7 mouse cellular contexts compared by ENCODE assay signal in genomic region chr6:90988299-90988625, GRCm38 (mm10). TPM values are rescaled to one million over a fixed set of nuclear protein-coding genes. Genes with fewer than 3 reads are reported as not detected.
A peak's percentile ranks its signal among the peaks of the same experiment; 100 is the strongest.
DNase-seq lines count a peak whose midpoint lies in the region; ATAC-seq and TF ChIP-seq lines count a peak whose summit lies in the region.

No protein-coding gene starts in this region.

- no peak for TF ChIP-seq CTCF in lung, adult 2 months (IDR thresholded peaks at IDR 0.05; ENCODE audit: insufficient read depth, low read length)

- no peaks in the 10 kb centered on the region for H3K36me3 ChIP-seq in embryonic facial prominence, embryonic 14.5 days (ENCODE audit: control insufficient read depth, insufficient read depth, low read length)
- H3K36me3 ChIP-seq in intestine, embryonic 16.5 days (ENCODE audit: control insufficient read depth, insufficient read depth, low read length) = no peaks in the 10 kb centered on the region
- no peaks in the 10 kb centered on the region for H3K36me3 ChIP-seq in neural tube, embryonic 15.5 days

- TF ChIP-seq POLR2A in lung, adult 2 months (IDR thresholded peaks at IDR 0.05; ENCODE audit: borderline replicate concordance, extremely low read depth, low read depth, low read length) = no peak

- H3K4me3 ChIP-seq in lung, adult 2 months (replicated peaks; ENCODE audit: extremely low read depth, low read depth, low read length) = peak overlapping the region; percentile 63
- peak overlapping the region; percentile 69 for H3K4me3 ChIP-seq in embryonic facial prominence, embryonic 14.5 days (ENCODE audit: low read depth, low read length)
- peak overlapping the region; percentile 72 for H3K4me3 ChIP-seq in intestine, embryonic 16.5 days (ENCODE audit: low read length)
- H3K4me3 ChIP-seq in neural tube, embryonic 15.5 days (replicated peaks) = peak overlapping the region; percentile 76

- H3K9ac ChIP-seq in embryonic facial prominence, embryonic 14.5 days (ENCODE audit: low read depth, low read length) = peak overlapping the region; percentile 73
- peak overlapping the region; percentile 75 for H3K9ac ChIP-seq in intestine, embryonic 16.5 days (ENCODE audit: low read depth, low read length)
- peak overlapping the region; percentile 76 for H3K9ac ChIP-seq in neural tube, embryonic 15.5 days (replicated peaks)

- peaks cover 17% of the 10 kb centered on the region for H3K4me1 ChIP-seq in lung, adult 2 months (ENCODE audit: control insufficient read depth, insufficient read depth, low read length)
- H3K4me1 ChIP-seq in embryonic facial prominence, embryonic 14.5 days (ENCODE audit: control insufficient read depth, insufficient read depth, low read length) = peaks cover 16% of the 10 kb centered on the region
- 0 out of 2 replicates have a peak, but pooled peaks cover 10% of the 10 kb centered on the region for H3K4me1 ChIP-seq in intestine, embryonic 16.5 days (ENCODE audit: control insufficient read depth, insufficient read depth, low read length)
- peaks cover 20% of the 10 kb centered on the region for H3K4me1 ChIP-seq in neural tube, embryonic 15.5 days

- 1% methylated on average over 31 of the region's 59 CpGs for WGBS in lung, adult 2 months
- no CpG with 5 or more reads among the region's 59 CpGs for WGBS in embryonic facial prominence, embryonic 14.5 days
- under 1% methylated on average over 57 of the region's 59 CpGs for WGBS in intestine, embryonic 16.5 days
- 2% methylated on average over 39 of the region's 59 CpGs for WGBS in neural tube, embryonic 15.5 days

- H3K4me2 ChIP-seq in embryonic facial prominence, embryonic 14.5 days (ENCODE audit: low read depth, low read length) = peak overlapping the region; percentile 100
- H3K4me2 ChIP-seq in intestine, embryonic 16.5 days (ENCODE audit: low read depth, low read length) = peak overlapping the region; percentile 98
- peak overlapping the region; percentile 100 for H3K4me2 ChIP-seq in neural tube, embryonic 15.5 days

- DNase-seq in lung, adult 2 months = no peak
- no peak for DNase-seq in lung, postnatal 25 days (ENCODE audit: low spot score)
- no peak for DNase-seq in embryonic facial prominence, embryonic 14.5 days (ENCODE audit: low spot score)
- DNase-seq in cerebellum, postnatal 25 days = no peak
- DNase-seq in thymus, postnatal 25 days = no peak

- ATAC-seq in embryonic facial prominence, embryonic 14.5 days (ENCODE audit: low read depth) = peak; percentile 20
- ATAC-seq in intestine, embryonic 16.5 days = peak; percentile 36
- peak; percentile 40 for ATAC-seq in neural tube, embryonic 15.5 days (ENCODE audit: low FRiP score)

- H3K27ac ChIP-seq in embryonic facial prominence, embryonic 14.5 days (replicated peaks; ENCODE audit: low read depth, low read length) = 0 out of 2 replicates have a peak overlapping the region, but pooled peaks have one; percentile 44
- peak overlapping the region; percentile 36; the same call in 1 of the 2 replicates for H3K27ac ChIP-seq in intestine, embryonic 16.5 days (ENCODE audit: low read length)
- H3K27ac ChIP-seq in neural tube, embryonic 15.5 days (replicated peaks) = peak overlapping the region; percentile 77

- peaks cover 14% of the 10 kb centered on the region for H3K27me3 ChIP-seq in embryonic facial prominence, embryonic 14.5 days (replicated peaks; ENCODE audit: control insufficient read depth, insufficient read depth, low read length)
- no peaks in the 10 kb centered on the region; the same call in 1 of the 2 replicates for H3K27me3 ChIP-seq in intestine, embryonic 16.5 days (replicated peaks; ENCODE audit: control insufficient read depth, insufficient read depth, low read length)
- H3K27me3 ChIP-seq in neural tube, embryonic 15.5 days (replicated peaks) = 0 out of 2 replicates have a peak, but pooled peaks cover 6% of the 10 kb centered on the region

- peaks cover 13% of the 10 kb centered on the region for H3K9me3 ChIP-seq in embryonic facial prominence, embryonic 14.5 days (ENCODE audit: control insufficient read depth, low read length)
- H3K9me3 ChIP-seq in intestine, embryonic 16.5 days (ENCODE audit: control insufficient read depth, low read length) = no peaks in the 10 kb centered on the region; the same call in 1 of the 2 replicates
- peaks cover 7% of the 10 kb centered on the region; the same call in 1 of the 2 replicates for H3K9me3 ChIP-seq in neural tube, embryonic 15.5 days (replicated peaks)

RNA-seq across cellular contexts. Expression of gene Iqsec1, which starts 0.2 kb away (rescaled TPM):
- polyA plus RNA-seq in lung, adult 2 months (2012; rRNA removed) = 191 and 257 TPM in 2 replicates
- polyA plus RNA-seq in embryonic facial prominence, embryonic 14.5 days (2014; fragmentation: Nextera tagmentation; extraction: Ambion mirVana) = 17.4 and 17.5 TPM in 2 replicates
- 6.4 and 7.3 TPM in 2 replicates for polyA plus RNA-seq in intestine, embryonic 16.5 days (2015; fragmentation: Nextera tagmentation; extraction: Ambion mirVana)
- polyA plus RNA-seq in neural tube, embryonic 15.5 days (2015; fragmentation: Nextera tagmentation; extraction: Ambion mirVana) = 19.7 and 21.5 TPM in 2 replicates
